Mouse (Mus musculus) limb, embryonic 14.5 days (tissue): ENCODE results near the gene Gins3. TPM values are rescaled to one million over a fixed set of nuclear protein-coding genes. Genes with fewer than 3 reads are reported as not detected.
"Not testable (repeated sequence)": the region's sequence is repeated elsewhere in the genome, so short reads cannot be mapped to it uniquely, and the experiment has no call there.

Experiments used
- ATAC-seq: fragments of 200-750 bp; cut with Nextera tagmentation; 2 replicates; pipeline ENCODE4 v1.8.0; 2017; ENCODE audit warnings: low read depth, moderate number of reproducible peaks, moderate TSS enrichment; ENCODE audit not compliant: low FRiP score
- DNase-seq: peaks from one replicate; pipeline ENCODE4 v3.0.0-alpha.2; 2015; ENCODE audit warnings: low spot score
- H3K27ac ChIP-seq: fragments of 300-500 bp; sonication (generic); replicated peaks from 2 replicates; pipeline ENCODE4 v1.5.1; 2014; ENCODE audit warnings: low read depth, mild to moderate bottlenecking, low read length, moderate library complexity, mixed read lengths
- H3K27me3 ChIP-seq: fragments of 300-500 bp; sonication (generic); 2 replicates; pipeline ENCODE4 v1.6.1; 2014; ENCODE audit warnings: low read length, mixed read lengths; ENCODE audit not compliant: control insufficient read depth, insufficient read depth
- H3K36me3 ChIP-seq: fragments of 300-500 bp; sonication (generic); 2 replicates; pipeline ENCODE4 v1.6.1; 2014; ENCODE audit warnings: mild to moderate bottlenecking, low read length, moderate library complexity, mixed read lengths; ENCODE audit not compliant: control insufficient read depth, insufficient read depth
- H3K4me1 ChIP-seq: fragments of 300-500 bp; sonication (generic); 2 replicates; pipeline ENCODE4 v1.6.1; 2014; ENCODE audit warnings: antibody characterized with exemption, low read length, mixed read lengths; ENCODE audit not compliant: control insufficient read depth, insufficient read depth
- H3K4me2 ChIP-seq: fragments of 300-500 bp; sonication (generic); replicated peaks from 2 replicates; pipeline ENCODE4 v1.6.1; 2014; ENCODE audit warnings: low read depth, mild to moderate bottlenecking, low read length, moderate library complexity; ENCODE audit not compliant: severe bottlenecking
- H3K4me3 ChIP-seq: fragments of 300-500 bp; sonication (generic); replicated peaks from 2 replicates; pipeline ENCODE4 v1.5.1; 2014; ENCODE audit warnings: low read length
- H3K9ac ChIP-seq: fragments of 300-500 bp; sonication (generic); 2 replicates; pipeline ENCODE4 v1.6.1; 2014; ENCODE audit warnings: mild to moderate bottlenecking, low read depth, low read length, moderate library complexity; ENCODE audit not compliant: severe bottlenecking
- H3K9me3 ChIP-seq: fragments of 300-500 bp; sonication (generic); 2 replicates; pipeline ENCODE4 v1.6.1; 2016; ENCODE audit warnings: low read length; ENCODE audit not compliant: control insufficient read depth
- POLR2A ChIP-seq: fragments of 200-500 bp; IDR thresholded peaks from 2 replicates; pipeline ENCODE4 v1.8.0; 2012; ENCODE audit warnings: inconsistent platforms, mild to moderate bottlenecking, moderate library complexity, borderline replicate concordance; ENCODE audit not compliant: insufficient read depth, insufficient read length; ENCODE audit errors: extremely low read depth
- WGBS: fragments of 180-500 bp; shearing (Covaris S2); extraction: QIAGEN DNeasy Blood & Tissue Kit; methylation state at CpG from one replicate; pipeline ENCODE4 v1.1.7; 2014; 5-methylcytosine and 5-hydroxymethylcytosine counted together
- polyA plus RNA-seq, 2 experiments: library from polyadenylated mRNA; depleted of rRNA in 1 of 2; stranded (reverse) in 1 of 2; unstranded in 1 of 2; fragments of >200 nt; fragmentation: Nextera tagmentation in 1 of 2; extraction: Ambion mirVana in 1 of 2; gene quantifications; 2 replicates each; pipeline versions ENCODE4 v1.2.1 to v1.2.3; 2012 to 2014

Gins3 gene
- polyA plus RNA-seq, 2 experiments = 11.1 to 21.7 TPM

DNA sequence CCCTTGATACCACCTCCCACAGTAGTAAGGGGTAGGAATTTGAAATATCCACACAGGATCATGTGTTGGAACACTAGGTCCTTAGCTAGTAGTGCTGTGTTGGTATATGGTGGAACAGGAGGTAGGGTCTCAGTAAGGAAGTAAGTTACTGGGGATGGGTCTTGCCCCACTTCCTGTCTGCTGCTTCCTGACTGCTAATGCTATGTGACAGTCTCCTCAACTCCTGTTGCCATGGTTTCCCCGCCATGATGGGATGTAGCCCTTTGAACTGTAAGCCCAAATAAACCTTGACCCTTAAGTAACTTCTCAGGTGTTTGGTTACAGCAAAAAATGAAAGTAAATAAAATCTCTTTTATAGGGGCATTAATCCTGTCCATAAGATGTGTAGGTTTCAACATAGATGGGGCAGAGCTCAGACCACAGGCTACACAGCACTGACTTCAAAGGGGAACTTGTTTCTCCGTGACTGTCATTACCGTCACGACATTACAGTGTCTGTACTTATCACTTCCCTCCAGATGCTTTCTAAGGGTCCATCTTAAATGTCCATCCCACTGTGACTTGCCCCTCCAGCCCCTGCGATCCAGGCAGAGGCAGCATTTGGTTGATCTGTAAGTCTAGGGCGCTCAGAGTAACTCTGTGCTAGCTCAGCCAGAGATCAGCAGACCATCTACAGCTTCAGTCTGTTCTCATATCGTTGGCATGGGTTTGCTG lies 29.8 kb downstream of the Gins3 start:
- Histone ChIP-seq H3K27ac (no peak overlapping the region), H3K9me3 (no peaks in the 10 kb centered on the region), H3K36me3 (no peaks in the 10 kb centered on the region), H3K9ac (no peak overlapping the region), H3K4me1 (no peaks in the 10 kb centered on the region), H3K4me3 (no peak overlapping the region), H3K27me3 (no peaks in the 10 kb centered on the region), H3K4me2 (no peak overlapping the region)
- 80% methylated on average over 7 of the region's 7 CpGs for WGBS
- DNase-seq = no peak
- no peak for ATAC-seq
- no peak for TF ChIP-seq POLR2A

DNA sequence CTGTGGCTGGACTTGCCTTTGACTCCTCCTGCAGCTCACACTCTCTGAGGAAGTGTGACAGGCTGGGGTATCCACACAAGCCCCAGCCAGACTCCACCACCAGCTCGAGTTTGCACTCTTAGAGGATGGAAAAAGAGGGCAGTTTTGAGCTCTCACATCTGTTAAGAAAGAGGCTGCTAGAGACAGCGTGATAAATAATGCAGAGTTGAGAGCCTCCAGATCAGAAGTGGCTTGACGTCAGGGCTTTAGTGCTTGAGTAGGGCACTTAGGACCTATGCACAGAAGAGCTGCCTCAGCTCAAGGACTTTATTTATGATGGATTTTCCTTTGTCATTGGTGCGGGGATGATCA lies 30.3 kb downstream of the Gins3 start:
- H3K27me3 ChIP-seq = no peaks in the 10 kb centered on the region
- no peak overlapping the region for H3K4me2 ChIP-seq
- no peak overlapping the region for H3K4me3 ChIP-seq
- 75% methylated on average over 4 of the region's 4 CpGs for WGBS
- H3K36me3 ChIP-seq = no peaks in the 10 kb centered on the region
- no peaks in the 10 kb centered on the region for H3K9me3 ChIP-seq
- no peak overlapping the region for H3K9ac ChIP-seq
- H3K4me1 ChIP-seq = no peaks in the 10 kb centered on the region
- ATAC-seq = no peak
- TF ChIP-seq POLR2A = no peak
- no peak overlapping the region for H3K27ac ChIP-seq
- DNase-seq = no peak

DNA sequence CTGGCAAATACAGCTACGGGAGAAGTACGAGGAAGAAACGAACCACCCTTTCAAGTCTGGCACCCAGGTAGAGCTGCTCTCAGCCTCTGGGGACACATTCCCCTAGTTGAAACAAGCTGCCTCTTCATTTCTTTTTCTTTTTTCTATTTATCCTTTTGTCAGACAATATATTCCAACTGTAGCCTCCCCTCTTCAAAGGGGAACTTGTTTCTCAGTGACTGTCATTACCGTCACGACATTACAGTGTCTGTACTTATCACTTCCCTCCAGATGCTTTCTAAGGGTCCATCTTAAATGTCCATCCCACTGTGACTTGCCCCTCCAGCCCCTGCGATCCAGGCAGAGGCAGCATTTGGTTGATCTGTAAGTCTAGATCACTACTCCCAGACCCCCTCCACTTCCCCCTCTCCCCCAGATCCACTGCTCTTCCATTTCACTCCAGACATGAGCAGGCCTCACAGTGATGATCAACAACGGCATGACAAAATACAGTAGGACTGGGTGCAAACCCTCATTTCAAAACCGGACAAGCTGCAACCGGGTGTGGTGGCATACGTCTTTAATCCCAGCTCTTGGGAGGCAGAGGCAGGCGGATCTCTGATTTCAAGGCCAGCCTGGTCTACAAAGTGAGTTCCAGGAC lies 32.7 kb downstream of the Gins3 start:
- H3K36me3 ChIP-seq, H3K27me3 ChIP-seq, H3K4me1 ChIP-seq, H3K9ac ChIP-seq, H3K27ac ChIP-seq, H3K4me3 ChIP-seq, DNase-seq, H3K4me2 ChIP-seq, ATAC-seq, H3K9me3 ChIP-seq: not testable (repeated sequence)
- WGBS = 88% methylated on average over 11 of the region's 11 CpGs

DNA sequence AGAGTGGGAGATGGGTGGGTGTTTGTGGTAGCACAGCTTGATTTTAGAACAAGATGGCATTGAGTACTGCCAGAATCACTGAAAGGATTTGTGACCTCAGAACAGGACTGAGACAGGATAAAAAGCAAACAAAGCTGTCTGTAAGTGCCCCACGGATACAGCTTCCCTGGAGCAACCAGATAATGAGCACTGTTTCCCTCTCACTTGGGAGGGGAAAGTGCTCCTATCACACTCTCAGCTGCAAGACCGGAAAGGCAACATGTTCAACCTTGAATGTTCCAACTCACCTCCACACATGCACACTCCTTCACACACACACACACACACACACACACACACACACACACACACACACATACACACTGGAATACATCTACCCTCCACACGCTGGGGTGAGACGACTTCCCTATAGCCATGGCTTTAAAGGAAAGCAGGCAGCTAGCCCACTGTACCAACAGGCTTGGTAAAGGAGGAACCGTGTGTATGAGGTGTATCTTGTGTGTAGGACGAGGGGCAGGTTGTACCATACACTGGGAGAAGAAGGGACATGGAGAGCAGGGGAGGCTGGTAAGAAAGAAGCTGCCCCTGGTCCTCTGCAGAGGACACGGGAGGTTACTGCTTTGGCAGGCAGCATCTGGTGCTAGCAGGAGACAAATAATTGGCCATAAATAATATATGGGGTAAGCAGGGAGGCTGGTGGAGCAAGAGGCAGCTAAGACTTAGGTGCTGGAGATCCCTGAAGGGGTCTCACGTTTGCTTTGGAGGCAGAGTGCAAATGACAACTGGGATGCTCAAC lies 35.1 kb downstream of the Gins3 start:
- no peak overlapping the region for H3K9ac ChIP-seq
- H3K27ac ChIP-seq = no peak overlapping the region
- H3K4me3 ChIP-seq = no peak overlapping the region
- ATAC-seq (no peak), DNase-seq (no peak)
- no peaks in the 10 kb centered on the region for H3K27me3 ChIP-seq
- 46% methylated on average over 8 of the region's 8 CpGs for WGBS
- no peaks in the 10 kb centered on the region for H3K36me3 ChIP-seq
- no peak overlapping the region for H3K4me2 ChIP-seq
- no peak for TF ChIP-seq POLR2A
- no peaks in the 10 kb centered on the region for H3K4me1 ChIP-seq
- no peaks in the 10 kb centered on the region for H3K9me3 ChIP-seq

DNA sequence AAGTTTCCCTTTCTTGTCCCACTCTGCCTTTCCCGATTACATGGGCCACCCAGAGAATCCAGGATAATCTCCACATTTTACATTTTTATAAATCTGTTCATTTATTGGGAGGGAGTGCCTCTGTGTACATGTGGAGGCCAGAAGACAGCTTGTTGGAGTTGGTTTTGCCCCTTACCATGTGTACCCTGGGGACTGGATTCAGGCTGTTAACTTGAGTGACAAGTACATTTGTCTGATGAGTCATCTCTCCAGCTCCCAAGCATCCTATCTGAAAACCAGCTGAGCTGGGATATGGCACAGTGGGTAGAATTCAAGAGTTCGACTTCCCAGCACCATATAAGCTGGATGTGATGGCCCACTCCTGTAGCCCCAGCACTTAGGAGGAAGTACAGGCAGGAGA lies 36.7 kb downstream of the Gins3 start:
- no peak for TF ChIP-seq POLR2A
- H3K36me3 ChIP-seq = no peaks in the 10 kb centered on the region
- DNase-seq (no peak), ATAC-seq (no peak)
- no peaks in the 10 kb centered on the region for H3K4me1 ChIP-seq
- WGBS = 68% methylated on average over 2 of the region's 2 CpGs
- H3K9me3 ChIP-seq = no peaks in the 10 kb centered on the region
- no peak overlapping the region for H3K9ac ChIP-seq
- no peak overlapping the region for H3K27ac ChIP-seq
- H3K4me2 ChIP-seq = no peak overlapping the region
- peaks cover 3% of the 10 kb centered on the region; the same call in 1 of the 2 replicates for H3K27me3 ChIP-seq
- no peak overlapping the region for H3K4me3 ChIP-seq
